Mouse (Mus musculus): Measurements from ENCODE around the gene Chchd4.

DNA sequence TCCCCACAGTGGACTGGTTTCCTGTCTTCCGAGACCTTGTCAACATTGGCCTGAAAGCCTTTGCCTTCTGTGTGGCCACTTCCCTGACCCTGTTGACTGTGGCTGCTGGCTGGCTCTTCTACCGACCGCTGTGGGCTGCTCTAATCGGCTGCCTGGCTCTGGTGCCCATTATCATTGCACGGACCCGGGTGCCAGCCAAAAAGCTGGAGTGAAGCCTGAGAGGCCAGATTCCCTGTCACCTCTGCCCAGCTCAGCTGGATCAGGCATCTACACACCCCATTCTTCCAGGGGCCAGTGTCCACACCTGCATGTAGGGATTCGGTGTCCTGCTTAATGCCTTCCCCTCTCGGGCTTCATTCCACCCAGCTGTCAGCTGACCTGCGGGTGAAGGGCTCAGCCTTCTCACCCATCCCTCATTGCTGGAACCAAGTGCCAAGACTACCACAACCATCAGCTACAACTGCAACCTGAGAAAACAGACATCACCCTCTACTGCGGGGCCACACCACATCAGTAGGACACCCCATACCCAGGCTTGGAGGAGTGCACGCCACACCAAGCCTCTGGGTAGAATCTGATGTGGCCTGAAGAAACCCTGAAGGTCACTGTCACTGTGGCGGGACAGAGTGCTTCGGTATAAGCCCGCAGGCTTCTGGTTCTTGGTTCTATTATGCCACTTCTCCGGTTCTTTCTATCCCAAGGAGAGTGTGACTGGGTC is 13.5 kb upstream of the Chchd4 start:
- TF ChIP-seq CTCF (IDR thresholded peaks at IDR 0.05; ENCODE audit: insufficient read depth, low read depth, low read length) (no peak), POLR2A (IDR thresholded peaks at IDR 0.05; ENCODE audit: insufficient read depth, low read depth, low read length) (no peak)

Measured in olfactory bulb, adult 2 months (tissue).